28 mouse cellular contexts compared by ENCODE assay signal in genomic region chr7:70089121-70089520, GRCm38 (mm10).
DNase-seq lines count a peak whose midpoint lies in the region; ATAC-seq and TF ChIP-seq lines count a peak whose summit lies in the region.
"Had no signal": no experiment of that assay in that cellular context is flagged by ENCODE, and none has a peak within 500 bp of the region (broad histone marks: within the 10 kb centered on the region; RNA-seq: fewer than 3 reads in every experiment).

No protein-coding gene starts in this region.

- peak overlapping the region; percentile 76 for H3K27ac ChIP-seq in forebrain, embryonic 10.5 days
- H3K27ac ChIP-seq in forebrain, embryonic 16.5 days (ENCODE audit: low read length) = no peak overlapping the region
- H3K27ac ChIP-seq in midbrain, embryonic 11.5 days (ENCODE audit: low read depth, low read length) = no peak overlapping the region
- no peak overlapping the region for H3K27ac ChIP-seq in midbrain, embryonic 16.5 days (ENCODE audit: low read length)
- no peak overlapping the region for H3K27ac ChIP-seq in forebrain, embryonic 15.5 days (replicated peaks)
- no peak overlapping the region for H3K27ac ChIP-seq in intestine, postnatal 0 days (ENCODE audit: low read depth, low read length)
- H3K27ac ChIP-seq: heart, embryonic 13.5 days; hindbrain, embryonic 14.5 days; kidney, embryonic 15.5 days; liver, embryonic 12.5 days; neural tube, embryonic 12.5 days had no signal

- peaks cover 24% of the 10 kb centered on the region for H3K4me1 ChIP-seq in forebrain, embryonic 10.5 days
- no peaks in the 10 kb centered on the region for H3K4me1 ChIP-seq in forebrain, embryonic 16.5 days (replicated peaks; ENCODE audit: control insufficient read depth, insufficient read depth, low read length)
- H3K4me1 ChIP-seq in midbrain, embryonic 11.5 days (ENCODE audit: control insufficient read depth, insufficient read depth, low read length) = peaks cover 12% of the 10 kb centered on the region; the same call in 1 of the 2 replicates
- peaks cover 2% of the 10 kb centered on the region; the same call in 1 of the 2 replicates for H3K4me1 ChIP-seq in midbrain, embryonic 16.5 days (ENCODE audit: control insufficient read depth, insufficient read depth, low read length)
- H3K4me1 ChIP-seq in forebrain, embryonic 15.5 days = peaks cover 4% of the 10 kb centered on the region; the same call in 1 of the 2 replicates
- no peaks in the 10 kb centered on the region for H3K4me1 ChIP-seq in intestine, postnatal 0 days (replicated peaks; ENCODE audit: control insufficient read depth, insufficient read depth, low read length)
- H3K4me1 ChIP-seq: heart, embryonic 13.5 days; kidney, embryonic 15.5 days; liver, embryonic 12.5 days; neural tube, embryonic 12.5 days had no signal

- peak; percentile 61 for DNase-seq in forebrain, embryonic 10.5 days (ENCODE audit: extremely low spot score, low spot score)
- DNase-seq in midbrain, embryonic 11.5 days (ENCODE audit: low spot score, missing footprints) = peak; percentile 83
- DNase-seq in embryo, embryonic 9.5 days (ENCODE audit: extremely low spot score) = peak; percentile 23
- DNase-seq: adrenal gland, postnatal 10 days; cerebellum, adult 11 months; cerebellum, adult 9-10 months; cerebellum, postnatal 36 days; gastrocnemius, postnatal 10 days; heart, postnatal 10 days; kidney, adult 18-20 months; kidney, postnatal 25 days; liver, postnatal 0 days; lung, postnatal 36 days; thymus, adult 2 months; thymus, postnatal 4 days had no signal

- no peak for ATAC-seq in forebrain, embryonic 16.5 days
- ATAC-seq in midbrain, embryonic 11.5 days (ENCODE audit: low FRiP score) = peak; percentile 70; the same call in 1 of the 2 replicates
- ATAC-seq in midbrain, embryonic 16.5 days = no peak
- peak; percentile 58; the same call in 1 of the 2 replicates for ATAC-seq in forebrain, embryonic 15.5 days (replicated peaks)
- ATAC-seq in intestine, postnatal 0 days = no peak
- ATAC-seq: inflammation-experienced regulatory T-cells, adult 6 months; liver, embryonic 12.5 days; liver, postnatal 0 days; Patski had no signal

- 21% methylated on average over 5 of the region's 5 CpGs for WGBS in forebrain, embryonic 10.5 days
- 6% methylated on average over 5 of the region's 5 CpGs for WGBS in forebrain, embryonic 16.5 days
- WGBS in midbrain, embryonic 11.5 days = 12% methylated on average over 5 of the region's 5 CpGs
- WGBS in midbrain, embryonic 16.5 days = 18% methylated on average over 5 of the region's 5 CpGs
- 8% methylated on average over 5 of the region's 5 CpGs for WGBS in forebrain, embryonic 15.5 days
- 67% methylated on average over 5 of the region's 5 CpGs for WGBS in intestine, postnatal 0 days

- TF ChIP-seq CTCF in intestine, postnatal 0 days (IDR thresholded peaks at IDR 0.05; ENCODE audit: low read depth) = no peak

- peaks cover 25% of the 10 kb centered on the region; the same call in 1 of the 2 replicates for H3K9me3 ChIP-seq in forebrain, embryonic 10.5 days
- H3K9me3 ChIP-seq in forebrain, embryonic 16.5 days (ENCODE audit: control insufficient read depth, low read length) = peaks cover 12% of the 10 kb centered on the region
- peaks cover 3% of the 10 kb centered on the region; the same call in 1 of the 2 replicates for H3K9me3 ChIP-seq in midbrain, embryonic 11.5 days (ENCODE audit: control insufficient read depth, low read length)
- H3K9me3 ChIP-seq in midbrain, embryonic 16.5 days (replicated peaks; ENCODE audit: control insufficient read depth, low read length, poor library complexity, severe bottlenecking) = peaks cover 6% of the 10 kb centered on the region
- peaks cover 5% of the 10 kb centered on the region; the same call in 1 of the 2 replicates for H3K9me3 ChIP-seq in forebrain, embryonic 15.5 days
- no peaks in the 10 kb centered on the region for H3K9me3 ChIP-seq in intestine, postnatal 0 days (ENCODE audit: control insufficient read depth)
- H3K9me3 ChIP-seq: liver, embryonic 12.5 days had no signal

- H3K27me3 ChIP-seq in forebrain, embryonic 10.5 days (ENCODE audit: poor library complexity, severe bottlenecking) = peaks cover 79% of the 10 kb centered on the region
- H3K27me3 ChIP-seq in forebrain, embryonic 16.5 days (replicated peaks; ENCODE audit: control insufficient read depth, insufficient read depth, low read length) = 0 out of 2 replicates have a peak, but pooled peaks cover 3% of the 10 kb centered on the region
- no peaks in the 10 kb centered on the region for H3K27me3 ChIP-seq in midbrain, embryonic 11.5 days (ENCODE audit: control insufficient read depth, insufficient read depth, low read length)
- no peaks in the 10 kb centered on the region for H3K27me3 ChIP-seq in midbrain, embryonic 16.5 days (ENCODE audit: control insufficient read depth, insufficient read depth, low read depth, low read length)
- H3K27me3 ChIP-seq in forebrain, embryonic 15.5 days = peaks cover 6% of the 10 kb centered on the region; the same call in 1 of the 2 replicates
- H3K27me3 ChIP-seq in intestine, postnatal 0 days (replicated peaks; ENCODE audit: control insufficient read depth, insufficient read depth, low read length) = no peaks in the 10 kb centered on the region
- H3K27me3 ChIP-seq: heart, embryonic 13.5 days; kidney, embryonic 15.5 days; liver, embryonic 12.5 days; neural tube, embryonic 12.5 days; Patski had no signal

- no peak overlapping the region for H3K4me3 ChIP-seq in forebrain, embryonic 10.5 days
- H3K4me3 ChIP-seq in forebrain, embryonic 16.5 days (replicated peaks; ENCODE audit: low read length) = no peak overlapping the region
- no peak overlapping the region for H3K4me3 ChIP-seq in midbrain, embryonic 11.5 days (ENCODE audit: low read depth, low read length)
- no peak overlapping the region for H3K4me3 ChIP-seq in midbrain, embryonic 16.5 days (ENCODE audit: low read depth, low read length)
- H3K4me3 ChIP-seq in forebrain, embryonic 15.5 days = no peak overlapping the region
- H3K4me3 ChIP-seq in intestine, postnatal 0 days (ENCODE audit: low read depth, low read length) = no peak overlapping the region
- H3K4me3 ChIP-seq: heart, embryonic 13.5 days; kidney, embryonic 15.5 days; liver, embryonic 12.5 days; myocyte; neural tube, embryonic 12.5 days had no signal

- H3K4me2 ChIP-seq in forebrain, embryonic 16.5 days (ENCODE audit: low read length) = no peak overlapping the region
- H3K4me2 ChIP-seq in midbrain, embryonic 11.5 days = no peak overlapping the region
- no peak overlapping the region for H3K4me2 ChIP-seq in midbrain, embryonic 16.5 days (ENCODE audit: low read length)
- H3K4me2 ChIP-seq in forebrain, embryonic 15.5 days (replicated peaks) = no peak overlapping the region
- H3K4me2 ChIP-seq in intestine, postnatal 0 days (replicated peaks; ENCODE audit: low read depth) = no peak overlapping the region
- H3K4me2 ChIP-seq: heart, embryonic 13.5 days; hindbrain, embryonic 14.5 days; kidney, embryonic 15.5 days; liver, embryonic 12.5 days; neural tube, embryonic 12.5 days had no signal

- no peak overlapping the region for H3K9ac ChIP-seq in forebrain, embryonic 16.5 days (replicated peaks; ENCODE audit: low read depth, low read length)
- H3K9ac ChIP-seq in midbrain, embryonic 11.5 days (ENCODE audit: low read length) = no peak overlapping the region
- H3K9ac ChIP-seq in midbrain, embryonic 16.5 days (ENCODE audit: low read depth, low read length) = no peak overlapping the region
- no peak overlapping the region for H3K9ac ChIP-seq in forebrain, embryonic 15.5 days (replicated peaks)
- H3K9ac ChIP-seq in intestine, postnatal 0 days (ENCODE audit: low read depth, low read length) = no peak overlapping the region
- H3K9ac ChIP-seq: heart, embryonic 13.5 days; hindbrain, embryonic 14.5 days; kidney, embryonic 15.5 days; liver, embryonic 12.5 days; liver, postnatal 0 days; neural tube, embryonic 12.5 days had no signal

- H3K36me3 ChIP-seq in forebrain, embryonic 10.5 days (replicated peaks) = no peaks in the 10 kb centered on the region
- H3K36me3 ChIP-seq in forebrain, embryonic 16.5 days (ENCODE audit: control insufficient read depth, insufficient read depth) = no peaks in the 10 kb centered on the region
- no peaks in the 10 kb centered on the region for H3K36me3 ChIP-seq in midbrain, embryonic 11.5 days (ENCODE audit: control insufficient read depth, insufficient read depth, low read length)
- no peaks in the 10 kb centered on the region for H3K36me3 ChIP-seq in midbrain, embryonic 16.5 days (ENCODE audit: control insufficient read depth, insufficient read depth, low read length)
- H3K36me3 ChIP-seq in forebrain, embryonic 15.5 days = no peaks in the 10 kb centered on the region
- no peaks in the 10 kb centered on the region for H3K36me3 ChIP-seq in intestine, postnatal 0 days (ENCODE audit: control insufficient read depth, insufficient read depth)
- H3K36me3 ChIP-seq: G1E; heart, embryonic 13.5 days; kidney, embryonic 15.5 days; liver, embryonic 12.5 days; neural tube, embryonic 12.5 days had no signal

Comparison
In these comparisons a context has a peak if more than half of its experiments do, and no peak if none do; other contexts are left out.
1. ATAC-seq: peak in midbrain, embryonic 11.5 days (single experiment) and forebrain, embryonic 15.5 days (single experiment); none in forebrain, embryonic 16.5 days (single experiment), midbrain, embryonic 16.5 days (single experiment) and intestine, postnatal 0 days (single experiment).
2. DNase-seq: peak in every context shown above with its lines; median percentile 83 in midbrain, embryonic 11.5 days; 61 in forebrain, embryonic 10.5 days; 23 in embryo, embryonic 9.5 days.